Mouse (Mus musculus) adrenal gland (tissue): Measurements from ENCODE around the gene Gm10282.

Experiments
- intact Hi-C: fragments of 180-260 bp; cut with DNase I; formaldehyde crosslinking; loops from one replicate; pipeline ENCODE4 v1.15.1; 2025

The Gm10282 gene

DNA sequence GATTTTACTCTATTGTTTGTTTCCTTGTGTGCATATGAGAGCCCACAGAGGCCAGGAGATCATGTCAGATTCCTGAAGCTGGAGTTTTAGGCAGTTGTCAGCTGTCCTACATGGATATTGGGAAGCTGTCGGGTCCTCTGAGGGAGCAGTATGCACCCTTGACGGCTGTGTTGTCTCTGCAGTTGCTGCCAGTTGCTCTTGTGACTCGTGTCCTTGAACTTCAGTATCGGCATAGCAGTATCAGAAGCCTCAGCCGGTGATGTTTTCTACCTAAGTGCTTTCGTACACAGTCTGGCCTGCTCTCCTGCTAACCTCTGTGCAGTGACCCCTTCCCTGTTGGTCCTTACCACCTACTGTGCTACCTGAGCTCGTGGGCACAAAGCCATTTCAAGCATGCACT lies 41.6 kb downstream of the Gm10282 start:
- intact Hi-C loops: loop anchor here (5.0 kb wide), 1 partner anchor 59 kb away; no protein-coding TSS in a partner anchor

DNA sequence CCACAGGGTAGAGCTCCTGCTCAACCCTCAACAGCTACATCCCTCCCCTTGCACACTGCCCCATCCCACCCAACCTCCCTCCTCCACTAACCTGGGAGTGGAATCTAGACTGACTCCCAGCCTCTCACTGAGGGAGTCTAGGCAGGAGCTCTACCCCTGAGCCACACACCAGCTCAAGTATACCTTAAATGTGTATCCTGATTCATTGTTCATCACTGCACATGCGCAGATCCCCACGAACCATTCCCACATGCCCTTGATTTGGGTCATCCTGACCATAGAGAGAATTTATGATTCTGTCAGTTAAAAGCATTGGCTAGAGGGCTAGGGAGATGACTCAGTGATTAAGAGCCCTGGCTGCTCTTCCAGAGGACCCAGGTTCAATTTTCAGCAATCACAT lies 42.3 kb downstream of the Gm10282 start:
- intact Hi-C loops: loop anchor here (5.0 kb wide), 1 partner anchor 60 kb away; no protein-coding TSS in a partner anchor

DNA sequence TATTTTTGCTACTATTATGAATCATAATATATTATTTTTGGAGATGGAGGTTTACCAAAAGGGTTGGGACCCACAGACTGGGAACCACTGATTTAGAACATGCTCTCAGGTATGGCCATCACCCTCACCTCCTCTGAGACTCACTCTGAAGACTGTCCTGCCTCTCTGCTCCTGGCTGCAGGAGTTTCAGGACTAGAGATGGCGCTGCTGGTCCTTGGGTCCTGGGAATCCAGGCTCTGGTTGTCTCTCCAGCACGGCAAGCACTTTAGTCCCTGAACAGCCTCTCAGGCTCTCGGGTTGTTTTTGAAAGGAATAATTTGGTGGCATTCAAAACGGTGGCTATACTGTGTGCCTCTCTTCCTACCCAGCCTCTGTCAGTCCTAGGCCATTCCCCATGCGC lies 43.2 kb downstream of the Gm10282 start:
- intact Hi-C loops: loop anchor here (1.0 to 5.0 kb wide), 2 partner anchors 60 to 104 kb away; no protein-coding TSS in a partner anchor

DNA sequence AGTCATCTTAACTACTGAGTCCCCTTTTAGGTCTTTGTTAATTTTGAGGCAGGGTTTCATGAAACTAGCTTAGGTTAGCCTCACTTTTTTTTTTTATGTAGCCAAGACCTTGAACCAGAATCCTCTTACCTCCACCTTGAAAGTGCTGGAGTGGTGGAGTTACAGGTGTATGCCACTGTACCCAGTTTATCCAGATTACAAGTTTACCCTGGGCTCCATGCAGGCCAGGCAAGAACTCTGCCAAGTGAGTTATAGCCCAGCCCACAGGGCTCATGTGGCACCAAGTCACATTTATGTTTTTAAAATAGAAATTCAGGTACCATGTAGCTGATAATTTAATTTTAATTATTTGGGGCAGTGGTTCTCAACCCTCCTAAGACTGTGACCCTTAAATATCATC lies 43.6 kb downstream of the Gm10282 start:
- intact Hi-C loops: loop anchor here (1.0 to 5.0 kb wide), 2 partner anchors 61 to 105 kb away; no protein-coding TSS in a partner anchor

DNA sequence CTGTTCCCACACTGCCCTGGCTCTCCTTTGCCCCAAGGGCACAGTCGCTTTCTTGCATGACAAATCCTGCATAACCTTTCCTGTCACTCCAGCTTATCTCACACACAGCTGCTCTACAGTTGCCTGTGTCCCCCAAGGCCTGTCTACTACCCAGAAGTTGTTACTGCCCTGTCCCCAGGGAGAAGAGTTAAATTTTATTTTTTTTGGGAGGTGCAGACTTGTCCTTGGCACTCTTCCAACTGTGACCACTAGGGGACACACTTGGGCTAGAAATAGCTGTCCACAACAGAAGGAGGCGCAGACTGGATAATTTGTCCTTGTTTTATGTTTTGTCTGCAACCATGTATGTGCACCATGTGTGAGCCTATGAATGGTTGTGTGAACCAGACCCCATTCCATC lies 44.0 kb downstream of the Gm10282 start:
- intact Hi-C loops: loop anchor here (1.0 to 5.0 kb wide), 2 partner anchors 61 to 105 kb away; no protein-coding TSS in a partner anchor

DNA sequence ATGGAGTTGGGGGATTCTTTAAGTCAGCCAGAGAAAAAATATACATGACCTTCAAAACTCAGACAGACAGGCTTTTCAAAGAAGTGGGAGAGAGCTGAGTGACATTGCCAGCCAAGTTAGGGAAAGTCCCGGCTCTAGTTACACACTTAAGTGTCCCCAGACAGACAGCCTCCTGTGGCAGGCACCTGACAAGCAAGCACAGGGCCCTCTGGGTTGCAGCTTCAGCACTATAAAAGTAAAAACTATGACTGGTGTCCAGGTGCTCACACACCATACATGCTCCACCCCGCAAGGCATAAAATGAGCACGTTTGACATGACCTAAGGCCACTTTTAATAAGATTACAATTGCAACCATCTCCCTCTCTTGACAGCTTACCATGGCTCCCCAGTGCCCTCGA lies 44.5 kb downstream of the Gm10282 start:
- intact Hi-C loops: loop anchor here (5.0 kb wide), 1 partner anchor 62 kb away; no protein-coding TSS in a partner anchor

DNA sequence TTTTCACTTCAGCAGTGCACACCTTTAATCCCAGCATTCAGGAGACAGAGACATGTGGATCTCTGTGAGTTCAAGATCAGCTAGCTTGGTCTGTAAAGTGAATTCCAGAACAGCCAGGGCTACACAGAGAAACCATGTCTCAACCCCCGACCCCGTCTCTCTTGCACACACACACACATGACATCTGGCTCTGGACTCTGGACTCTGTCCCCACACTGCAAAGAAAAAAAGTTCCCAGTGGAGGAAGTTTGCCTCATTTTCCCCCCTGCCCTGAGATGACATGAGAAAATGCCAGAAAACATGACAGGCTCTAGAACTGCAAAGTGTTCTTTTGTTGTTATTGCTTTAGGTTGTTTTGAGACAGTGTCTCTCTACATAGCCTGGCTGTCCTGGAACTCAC lies 45.2 kb downstream of the Gm10282 start:
- intact Hi-C loops: loop anchor here (5.0 kb wide), 2 partner anchors 62 to 83 kb away; no protein-coding TSS in a partner anchor

DNA sequence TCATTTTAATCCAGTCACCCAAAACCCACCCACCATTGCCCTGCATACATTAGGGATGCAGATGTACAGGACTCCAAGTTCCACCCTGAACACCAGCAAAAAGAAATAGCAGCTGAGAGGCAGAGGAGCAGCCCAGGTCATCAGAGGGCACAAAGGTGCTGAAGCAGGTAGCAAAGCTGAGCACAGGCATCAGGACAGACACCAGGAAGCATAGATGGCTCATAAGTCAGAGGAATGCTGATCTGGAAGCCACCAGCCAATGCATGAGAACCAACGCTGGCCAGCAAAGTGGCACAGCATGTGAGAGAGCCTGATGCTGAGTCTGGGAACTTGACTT lies 47.2 kb downstream of the Gm10282 start:
- intact Hi-C loops: loop anchor here (5.0 kb wide), 1 partner anchor 81 kb away; no protein-coding TSS in a partner anchor

DNA sequence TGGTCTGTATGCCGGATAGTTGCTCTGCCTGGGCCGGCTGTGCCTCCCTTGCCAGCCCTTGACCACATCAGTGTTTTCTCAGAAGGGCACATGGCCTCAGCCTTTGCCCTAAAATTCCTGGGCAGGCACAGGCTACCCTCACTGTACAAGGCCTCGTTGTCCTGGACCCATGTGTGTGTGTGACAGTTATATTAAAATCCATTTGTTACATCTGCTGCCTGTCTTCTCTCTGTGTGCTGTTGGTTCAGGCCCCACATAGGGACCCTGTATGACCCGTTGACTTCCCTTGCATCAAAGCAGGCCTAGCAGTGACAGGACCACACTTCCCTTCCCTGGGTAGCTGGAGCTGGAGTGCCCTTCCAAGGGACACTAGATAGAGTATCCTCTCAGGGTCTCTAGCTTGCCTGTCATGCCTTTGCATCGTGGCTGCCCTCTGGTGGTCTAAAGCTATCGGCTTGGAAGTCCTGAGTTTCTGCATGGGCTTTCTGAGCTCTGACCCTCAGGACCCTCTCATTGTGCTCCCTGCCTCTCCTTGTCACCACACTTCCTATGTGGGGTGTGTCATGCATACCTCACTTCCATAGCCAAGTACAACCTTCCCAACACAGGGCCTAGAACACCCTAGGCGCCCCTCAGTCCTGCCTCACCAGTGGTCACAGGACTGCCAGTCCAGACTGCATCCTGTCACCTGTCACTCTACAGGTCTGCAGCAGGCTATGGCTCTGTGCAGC lies 47.7 kb downstream of the Gm10282 start:
- intact Hi-C loops: loop anchor here (5.0 kb wide), 1 partner anchor 80 kb away; no protein-coding TSS in a partner anchor
